Mouse (Mus musculus) testis, adult 2 months (tissue): ENCODE measurements around the gene Brap.

Experiments used
- CTCF ChIP-seq: fragments of 200-500 bp; IDR thresholded peaks from 2 replicates; pipeline ENCODE4 v1.5.1; 2012; ENCODE audit warnings: low read depth, mild to moderate bottlenecking, inconsistent platforms, low read length, moderate library complexity; ENCODE audit not compliant: control insufficient read depth, insufficient read depth, insufficient replicate concordance
- POLR2A ChIP-seq: fragments of 200-500 bp; IDR thresholded peaks from 2 replicates; pipeline ENCODE4 v1.6.1; 2012; ENCODE audit warnings: low read depth, mild to moderate bottlenecking, inconsistent platforms, low read length, moderate library complexity; ENCODE audit not compliant: control insufficient read depth

GRCm38 (mm10) chr5:121634668-121635067 lies 25.7 kb upstream of the Brap start:
- TF ChIP-seq CTCF: no peak
- TF ChIP-seq POLR2A: no peak
